Mouse (Mus musculus): Measurements from ENCODE around the gene Mbd3. TPM values are rescaled to one million over a fixed set of nuclear protein-coding genes. Genes with fewer than 3 reads are reported as not detected.
A peak's percentile ranks its signal among the peaks of the same experiment; 100 is the strongest.

Gene Mbd3
- polyA plus RNA-seq, 1 experiment from 2014 or later = 140 TPM

DNA sequence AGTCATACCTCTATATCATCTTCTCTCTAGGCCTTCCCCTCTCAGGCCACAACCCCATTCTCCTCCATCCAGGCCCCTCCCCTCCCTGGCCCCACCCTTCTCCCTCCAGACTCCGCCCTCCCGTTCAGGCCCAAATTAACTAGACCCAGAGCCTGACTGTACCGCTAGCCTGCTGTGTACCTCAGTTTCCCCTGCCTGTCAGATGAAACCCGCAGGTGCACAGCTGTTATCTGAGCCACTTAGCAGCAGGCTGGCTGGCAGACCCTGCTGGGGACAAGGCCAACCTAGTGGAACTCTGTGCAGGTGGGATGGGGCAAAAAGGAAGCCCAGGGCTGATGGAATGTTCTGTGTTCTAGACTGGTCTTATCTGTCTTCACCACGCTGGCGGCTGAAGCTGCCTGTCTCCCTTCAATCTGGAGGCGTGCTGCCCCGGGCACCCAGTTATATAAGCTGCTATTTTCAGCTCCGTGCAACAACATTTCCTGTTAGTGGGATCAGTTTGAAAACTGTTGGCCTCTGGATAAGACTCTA is 55.2 kb downstream of the Mbd3 start:
- peak overlapping the region; percentile 98 for H3K27ac ChIP-seq
- peak overlapping the region; percentile 81 for H3K4me2 ChIP-seq
- H3K4me3 ChIP-seq = peak overlapping the region; percentile 51
- 9% methylated on average over 9 of the region's 9 CpGs for WGBS (ENCODE audit: insufficient replicate concordance)
- ATAC-seq = peak; percentile 82
- peak overlapping the region; percentile 70 for H3K9ac ChIP-seq
- H3K4me1 ChIP-seq = peaks cover 85% of the 10 kb centered on the region
- H3K36me3 ChIP-seq = no peaks in the 10 kb centered on the region
- peaks cover 87% of the 10 kb centered on the region for H3K27me3 ChIP-seq (replicated peaks)
- no peaks in the 10 kb centered on the region for H3K9me3 ChIP-seq (replicated peaks)

DNA sequence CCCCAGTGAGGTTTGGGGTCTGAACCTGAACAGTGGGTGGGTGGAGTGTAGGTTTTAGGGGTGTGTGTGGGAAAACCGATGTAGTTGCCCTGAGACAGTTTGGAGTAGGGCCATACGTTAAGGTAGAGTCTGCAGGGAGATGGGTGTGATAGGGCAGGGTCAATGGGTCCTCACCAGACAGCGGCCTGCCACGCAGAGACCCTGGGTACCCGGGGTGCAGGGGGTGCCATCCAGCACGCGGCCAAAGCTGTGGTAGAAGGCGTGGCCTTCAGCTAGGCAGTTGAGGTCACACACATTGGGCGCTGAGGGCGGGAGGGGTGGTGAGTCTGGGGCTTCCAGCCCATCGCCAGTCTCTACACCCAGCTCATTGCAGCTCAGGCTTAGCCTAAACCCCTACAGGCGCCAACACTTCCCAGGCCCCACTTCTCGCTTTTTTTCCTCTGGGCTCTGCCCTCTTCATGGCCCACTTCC is 55.9 kb downstream of the Mbd3 start:
- no peaks in the 10 kb centered on the region for H3K36me3 ChIP-seq
- 18% methylated on average over 13 of the region's 13 CpGs for WGBS (ENCODE audit: insufficient replicate concordance)
- H3K4me2 ChIP-seq = peak overlapping the region; percentile 81
- no peaks in the 10 kb centered on the region for H3K9me3 ChIP-seq (replicated peaks)
- peaks cover 80% of the 10 kb centered on the region for H3K27me3 ChIP-seq (replicated peaks)
- peaks cover 78% of the 10 kb centered on the region for H3K4me1 ChIP-seq
- peak; percentile 16 for ATAC-seq
- peak overlapping the region; percentile 51 for H3K4me3 ChIP-seq
- peak overlapping the region; percentile 98 for H3K27ac ChIP-seq
- peak overlapping the region; percentile 70 for H3K9ac ChIP-seq

DNA sequence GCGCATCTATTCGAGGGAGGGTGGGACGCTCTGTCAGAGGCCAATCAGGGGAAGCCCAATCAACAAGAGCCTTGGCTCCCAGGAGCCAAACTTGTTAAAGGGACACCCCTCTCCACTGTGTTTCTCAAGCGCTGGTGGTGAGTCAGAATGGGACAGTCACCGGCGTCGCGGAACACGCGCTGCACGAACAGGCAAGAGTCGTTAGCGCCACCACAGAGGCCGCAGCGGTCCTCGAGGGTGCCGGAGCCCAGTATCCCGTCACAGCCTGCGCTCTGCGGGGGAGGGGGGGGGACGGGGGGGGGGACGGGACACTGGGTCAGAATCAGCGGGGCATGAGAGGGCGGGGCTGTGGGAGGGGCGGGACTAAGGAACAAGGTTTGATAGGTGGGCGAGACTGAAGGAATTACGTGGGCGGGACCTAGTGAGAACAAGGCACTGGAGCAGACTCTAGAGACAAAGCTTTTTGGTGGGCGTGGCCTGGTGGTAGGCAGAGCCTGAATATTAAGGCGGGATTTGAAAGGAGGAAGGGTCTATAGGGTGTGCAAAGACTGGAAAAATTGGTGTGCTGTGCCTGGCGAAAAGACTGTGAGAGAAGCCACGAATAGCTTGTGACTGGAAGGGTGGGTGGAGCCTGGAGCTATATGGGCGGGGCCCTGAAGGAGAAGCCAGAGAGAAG is 56.5 kb downstream of the Mbd3 start:
- ATAC-seq = peak; percentile 11
- peaks cover 72% of the 10 kb centered on the region for H3K4me1 ChIP-seq
- H3K9me3 ChIP-seq (replicated peaks) = no peaks in the 10 kb centered on the region
- H3K27me3 ChIP-seq (replicated peaks) = peaks cover 78% of the 10 kb centered on the region
- H3K9ac ChIP-seq = peak overlapping the region; percentile 70
- H3K4me2 ChIP-seq = peak overlapping the region; percentile 81
- under 1% methylated on average over 33 of the region's 33 CpGs for WGBS (ENCODE audit: insufficient replicate concordance)
- H3K27ac ChIP-seq = peak overlapping the region; percentile 98
- H3K4me3 ChIP-seq = peak overlapping the region; percentile 51
- no peaks in the 10 kb centered on the region for H3K36me3 ChIP-seq

Small RNA genes within 50 kb of the gene (microRNA-seq; reads per million reads assigned to microRNA genes)
- gene Gm22721 = not detected

Other genes with a start within 250 kb of the Mbd3 start
- gene Cirbp, start 233.6 kb downstream of the Mbd3 start, polyA plus RNA-seq (2016; fragmentation: Nextera tagmentation; extraction: Ambion mirVana) = 22.1 and 27.3 TPM in 2 replicates
- gene 1600002K03Rik, start 226.6 kb downstream of the Mbd3 start, polyA plus RNA-seq (2016; fragmentation: Nextera tagmentation; extraction: Ambion mirVana) = 14.0 and 16.4 TPM in 2 replicates
- 3.1 and 3.4 TPM in 2 replicates for gene Efna2, start 220.1 kb downstream of the Mbd3 start, polyA plus RNA-seq (2016; fragmentation: Nextera tagmentation; extraction: Ambion mirVana)
- gene Mum1, start 173.1 kb downstream of the Mbd3 start, polyA plus RNA-seq (2016; fragmentation: Nextera tagmentation; extraction: Ambion mirVana) = 33.5 and 35.1 TPM in 2 replicates
- gene Ndufs7, start 150.4 kb downstream of the Mbd3 start, polyA plus RNA-seq (2016; fragmentation: Nextera tagmentation; extraction: Ambion mirVana) = 296 and 312 TPM in 2 replicates
- gene Gamt, start 138.5 kb downstream of the Mbd3 start, polyA plus RNA-seq (2016; fragmentation: Nextera tagmentation; extraction: Ambion mirVana) = 43.0 and 50.0 TPM in 2 replicates
- 44.3 and 45.9 TPM in 2 replicates for gene Dazap1, start 138.1 kb downstream of the Mbd3 start, polyA plus RNA-seq (2016; fragmentation: Nextera tagmentation; extraction: Ambion mirVana)
- gene Rps15, start 107.1 kb downstream of the Mbd3 start, polyA plus RNA-seq (2016; fragmentation: Nextera tagmentation; extraction: Ambion mirVana) = 872 and 920 TPM in 2 replicates
- gene Apc2, start 103.6 kb downstream of the Mbd3 start, polyA plus RNA-seq (2016; fragmentation: Nextera tagmentation; extraction: Ambion mirVana) = 0.17 and 0.22 TPM in 2 replicates
- 46.0 and 46.7 TPM in 2 replicates for gene 2310011J03Rik, start 79.0 kb downstream of the Mbd3 start, polyA plus RNA-seq (2016; fragmentation: Nextera tagmentation; extraction: Ambion mirVana)
- gene Pcsk4, start 70.1 kb downstream of the Mbd3 start, polyA plus RNA-seq (2016; fragmentation: Nextera tagmentation; extraction: Ambion mirVana) = 6.9 and 7.2 TPM in 2 replicates
- gene Reep6, start 69.6 kb downstream of the Mbd3 start, polyA plus RNA-seq (2016; fragmentation: Nextera tagmentation; extraction: Ambion mirVana) = 61.4 and 61.6 TPM in 2 replicates
- gene Adamtsl5, start 51.1 kb downstream of the Mbd3 start, polyA plus RNA-seq (2016; fragmentation: Nextera tagmentation; extraction: Ambion mirVana) = 2.4 and 2.9 TPM in 2 replicates
- gene Plk5, start 43.1 kb downstream of the Mbd3 start, polyA plus RNA-seq (2016; fragmentation: Nextera tagmentation; extraction: Ambion mirVana) = 0.06 and 0.10 TPM in 2 replicates
- gene Mex3d, start 11.9 kb downstream of the Mbd3 start, polyA plus RNA-seq (2016; fragmentation: Nextera tagmentation; extraction: Ambion mirVana) = 2.1 TPM in 2 replicates
- 594 and 628 TPM in 2 replicates for gene Uqcr11, start 7.3 kb upstream of the Mbd3 start, polyA plus RNA-seq (2016; fragmentation: Nextera tagmentation; extraction: Ambion mirVana)
- gene Tcf3, start 34.1 kb upstream of the Mbd3 start, polyA plus RNA-seq (2016; fragmentation: Nextera tagmentation; extraction: Ambion mirVana) = 110 and 115 TPM in 2 replicates
- 0.29 and 0.33 TPM in 2 replicates for gene Onecut3, start 95.3 kb upstream of the Mbd3 start, polyA plus RNA-seq (2016; fragmentation: Nextera tagmentation; extraction: Ambion mirVana)
- 0.02 and 0.08 TPM in 2 replicates for gene Atp8b3, start 139.6 kb upstream of the Mbd3 start, polyA plus RNA-seq (2016; fragmentation: Nextera tagmentation; extraction: Ambion mirVana)
- 23.2 and 23.9 TPM in 2 replicates for gene Rexo1, start 162.0 kb upstream of the Mbd3 start, polyA plus RNA-seq (2016; fragmentation: Nextera tagmentation; extraction: Ambion mirVana)
- gene Klf16, start 177.8 kb upstream of the Mbd3 start, polyA plus RNA-seq (2016; fragmentation: Nextera tagmentation; extraction: Ambion mirVana) = 24.0 and 24.7 TPM in 2 replicates
- 86.4 and 88.9 TPM in 2 replicates for gene Abhd17a, start 190.8 kb upstream of the Mbd3 start, polyA plus RNA-seq (2016; fragmentation: Nextera tagmentation; extraction: Ambion mirVana)
- 63.3 and 65.2 TPM in 2 replicates for gene Scamp4, start 203.3 kb upstream of the Mbd3 start, polyA plus RNA-seq (2016; fragmentation: Nextera tagmentation; extraction: Ambion mirVana)
- gene Adat3, start 203.3 kb upstream of the Mbd3 start, polyA plus RNA-seq (2016; fragmentation: Nextera tagmentation; extraction: Ambion mirVana) = 7.0 and 7.4 TPM in 2 replicates
- 2.6 and 3.0 TPM in 2 replicates for gene Gm49322, start 206.5 kb upstream of the Mbd3 start, polyA plus RNA-seq (2016; fragmentation: Nextera tagmentation; extraction: Ambion mirVana)
- 106 TPM in 2 replicates for gene Csnk1g2, start 223.3 kb upstream of the Mbd3 start, polyA plus RNA-seq (2016; fragmentation: Nextera tagmentation; extraction: Ambion mirVana)

All from liver, embryonic 12.5 days (tissue).